Mouse (Mus musculus): ENCODE measurements around the gene Insyn1. TPM values are rescaled to one million over a fixed set of nuclear protein-coding genes. Genes with fewer than 3 reads are reported as not detected.
A peak's percentile ranks its signal among the peaks of the same experiment; 100 is the strongest.

Gene Insyn1
- polyA plus RNA-seq, 1 experiment from 2014 or later = 2.1 TPM

- Histone ChIP-seq H3K27me3 (ENCODE audit: control insufficient read depth, insufficient read depth, low read length) (peaks cover 5% of the 10 kb centered on the region; the same call in 1 of the 2 replicates), H3K4me1 (ENCODE audit: control insufficient read depth, insufficient read depth, low read length) (peaks cover 7% of the 10 kb centered on the region), H3K4me3 (ENCODE audit: low read depth, low read length) (no peak overlapping the region), H3K27ac (replicated peaks; ENCODE audit: low read depth, low read length) (no peak overlapping the region), H3K36me3 (replicated peaks; ENCODE audit: control insufficient read depth, insufficient read depth, low read depth, low read length) (no peaks in the 10 kb centered on the region), H3K9me3 (replicated peaks; ENCODE audit: control insufficient read depth, low read length) (no peaks in the 10 kb centered on the region), H3K4me2 (ENCODE audit: low read depth, low read length) (peak overlapping the region; percentile 99; the same call in 1 of the 2 replicates), H3K9ac (replicated peaks; ENCODE audit: low read length) (no peak overlapping the region)
- WGBS = 51% methylated on average over 2 of the region's 2 CpGs
- no peak for DNase-seq (ENCODE audit: low spot score)
- ATAC-seq (replicated peaks; ENCODE audit: insufficient number of reproducible peaks, low FRiP score, low TSS enrichment, low read depth) = no peak
Measured at GRCm38 (mm10) chr9:58490391-58490790, 2.0 kb downstream of the Insyn1 start.

- H3K4me1 ChIP-seq (ENCODE audit: control insufficient read depth, insufficient read depth, low read length) = peaks cover 2% of the 10 kb centered on the region; the same call in 1 of the 2 replicates
- no peak overlapping the region for H3K9ac ChIP-seq (replicated peaks; ENCODE audit: low read length)
- H3K4me3 ChIP-seq (ENCODE audit: low read depth, low read length) = no peak overlapping the region
- H3K9me3 ChIP-seq (replicated peaks; ENCODE audit: control insufficient read depth, low read length) = no peaks in the 10 kb centered on the region
- H3K4me2 ChIP-seq (ENCODE audit: low read depth, low read length) = no peak overlapping the region
- 76% methylated on average over 2 of the region's 2 CpGs for WGBS
- H3K27ac ChIP-seq (replicated peaks; ENCODE audit: low read depth, low read length) = no peak overlapping the region
- DNase-seq (ENCODE audit: low spot score) = no peak
- ATAC-seq (replicated peaks; ENCODE audit: insufficient number of reproducible peaks, low FRiP score, low TSS enrichment, low read depth) = no peak
- no peaks in the 10 kb centered on the region for H3K27me3 ChIP-seq (ENCODE audit: control insufficient read depth, insufficient read depth, low read length)
- H3K36me3 ChIP-seq (replicated peaks; ENCODE audit: control insufficient read depth, insufficient read depth, low read depth, low read length) = no peaks in the 10 kb centered on the region
Measured at GRCm38 (mm10) chr9:58495035-58495434, 6.6 kb downstream of the Insyn1 start.

- Histone ChIP-seq H3K4me1 (ENCODE audit: control insufficient read depth, insufficient read depth, low read length) (no peaks in the 10 kb centered on the region), H3K27ac (replicated peaks; ENCODE audit: low read depth, low read length) (no peak overlapping the region), H3K9ac (replicated peaks; ENCODE audit: low read length) (no peak overlapping the region), H3K4me3 (ENCODE audit: low read depth, low read length) (no peak overlapping the region), H3K4me2 (ENCODE audit: low read depth, low read length) (no peak overlapping the region), H3K27me3 (ENCODE audit: control insufficient read depth, insufficient read depth, low read length) (no peaks in the 10 kb centered on the region), H3K9me3 (replicated peaks; ENCODE audit: control insufficient read depth, low read length) (no peaks in the 10 kb centered on the region), H3K36me3 (replicated peaks; ENCODE audit: control insufficient read depth, insufficient read depth, low read depth, low read length) (no peaks in the 10 kb centered on the region)
- ATAC-seq (replicated peaks; ENCODE audit: insufficient number of reproducible peaks, low FRiP score, low TSS enrichment, low read depth) (no peak), DNase-seq (ENCODE audit: low spot score) (no peak)
- 31% methylated on average over 4 of the region's 4 CpGs for WGBS
Measured at GRCm38 (mm10) chr9:58496470-58497182, 8.2 kb downstream of the Insyn1 start.

GRCm38 (mm10) chr9:58497942-58498341, 9.5 kb downstream of the Insyn1 start:
- DNase-seq (ENCODE audit: low spot score) (no peak), ATAC-seq (replicated peaks; ENCODE audit: insufficient number of reproducible peaks, low FRiP score, low TSS enrichment, low read depth) (no peak)
- Histone ChIP-seq H3K9ac (replicated peaks; ENCODE audit: low read length) (no peak overlapping the region), H3K4me1 (ENCODE audit: control insufficient read depth, insufficient read depth, low read length) (no peaks in the 10 kb centered on the region), H3K4me3 (ENCODE audit: low read depth, low read length) (no peak overlapping the region), H3K4me2 (ENCODE audit: low read depth, low read length) (no peak overlapping the region), H3K27ac (replicated peaks; ENCODE audit: low read depth, low read length) (no peak overlapping the region), H3K36me3 (replicated peaks; ENCODE audit: control insufficient read depth, insufficient read depth, low read depth, low read length) (no peaks in the 10 kb centered on the region), H3K9me3 (replicated peaks; ENCODE audit: control insufficient read depth, low read length) (no peaks in the 10 kb centered on the region), H3K27me3 (ENCODE audit: control insufficient read depth, insufficient read depth, low read length) (no peaks in the 10 kb centered on the region)
- 74% methylated on average over 4 of the region's 4 CpGs for WGBS

GRCm38 (mm10) chr9:58500946-58501345, 12.5 kb downstream of the Insyn1 start:
- ATAC-seq (replicated peaks; ENCODE audit: insufficient number of reproducible peaks, low FRiP score, low TSS enrichment, low read depth) (no peak), DNase-seq (ENCODE audit: low spot score) (no peak)
- Histone ChIP-seq H3K4me2 (ENCODE audit: low read depth, low read length) (no peak overlapping the region), H3K4me1 (ENCODE audit: control insufficient read depth, insufficient read depth, low read length) (no peaks in the 10 kb centered on the region), H3K27ac (replicated peaks; ENCODE audit: low read depth, low read length) (no peak overlapping the region), H3K36me3 (replicated peaks; ENCODE audit: control insufficient read depth, insufficient read depth, low read depth, low read length) (no peaks in the 10 kb centered on the region), H3K9ac (replicated peaks; ENCODE audit: low read length) (no peak overlapping the region), H3K27me3 (ENCODE audit: control insufficient read depth, insufficient read depth, low read length) (no peaks in the 10 kb centered on the region), H3K4me3 (ENCODE audit: low read depth, low read length) (no peak overlapping the region), H3K9me3 (replicated peaks; ENCODE audit: control insufficient read depth, low read length) (no peaks in the 10 kb centered on the region)
- 84% methylated on average over 5 of the region's 5 CpGs for WGBS

GRCm38 (mm10) chr9:58507216-58508005, 19.0 kb downstream of the Insyn1 start:
- Histone ChIP-seq H3K27me3 (ENCODE audit: control insufficient read depth, insufficient read depth, low read length) (no peaks in the 10 kb centered on the region), H3K4me1 (ENCODE audit: control insufficient read depth, insufficient read depth, low read length) (no peaks in the 10 kb centered on the region), H3K9me3 (replicated peaks; ENCODE audit: control insufficient read depth, low read length) (no peaks in the 10 kb centered on the region), H3K4me3 (ENCODE audit: low read depth, low read length) (no peak overlapping the region), H3K36me3 (replicated peaks; ENCODE audit: control insufficient read depth, insufficient read depth, low read depth, low read length) (no peaks in the 10 kb centered on the region), H3K27ac (replicated peaks; ENCODE audit: low read depth, low read length) (no peak overlapping the region), H3K9ac (replicated peaks; ENCODE audit: low read length) (no peak overlapping the region), H3K4me2 (ENCODE audit: low read depth, low read length) (no peak overlapping the region)
- ATAC-seq (replicated peaks; ENCODE audit: insufficient number of reproducible peaks, low FRiP score, low TSS enrichment, low read depth) = no peak
- WGBS = 85% methylated on average over 8 of the region's 8 CpGs
- no peak for DNase-seq (ENCODE audit: low spot score)

- ATAC-seq (replicated peaks; ENCODE audit: insufficient number of reproducible peaks, low FRiP score, low TSS enrichment, low read depth) = no peak
- H3K9ac ChIP-seq (replicated peaks; ENCODE audit: low read length) = no peak overlapping the region
- no peaks in the 10 kb centered on the region for H3K9me3 ChIP-seq (replicated peaks; ENCODE audit: control insufficient read depth, low read length)
- no peak overlapping the region for H3K4me2 ChIP-seq (ENCODE audit: low read depth, low read length)
- H3K4me3 ChIP-seq (ENCODE audit: low read depth, low read length) = no peak overlapping the region
- no peaks in the 10 kb centered on the region for H3K27me3 ChIP-seq (ENCODE audit: control insufficient read depth, insufficient read depth, low read length)
- DNase-seq (ENCODE audit: low spot score) = no peak
- no peaks in the 10 kb centered on the region for H3K36me3 ChIP-seq (replicated peaks; ENCODE audit: control insufficient read depth, insufficient read depth, low read depth, low read length)
- H3K4me1 ChIP-seq (ENCODE audit: control insufficient read depth, insufficient read depth, low read length) = no peaks in the 10 kb centered on the region
- WGBS = 88% methylated on average over 5 of the region's 5 CpGs
- H3K27ac ChIP-seq (replicated peaks; ENCODE audit: low read depth, low read length) = no peak overlapping the region
Measured at GRCm38 (mm10) chr9:58510452-58510851, 22.0 kb downstream of the Insyn1 start.

GRCm38 (mm10) chr9:58513749-58514148, 25.3 kb downstream of the Insyn1 start:
- ATAC-seq (replicated peaks; ENCODE audit: insufficient number of reproducible peaks, low FRiP score, low TSS enrichment, low read depth) = no peak
- Histone ChIP-seq H3K9ac (replicated peaks; ENCODE audit: low read length) (no peak overlapping the region), H3K27ac (replicated peaks; ENCODE audit: low read depth, low read length) (no peak overlapping the region), H3K9me3 (replicated peaks; ENCODE audit: control insufficient read depth, low read length) (no peaks in the 10 kb centered on the region), H3K4me1 (ENCODE audit: control insufficient read depth, insufficient read depth, low read length) (0 out of 2 replicates have a peak, but pooled peaks cover 2% of the 10 kb centered on the region), H3K36me3 (replicated peaks; ENCODE audit: control insufficient read depth, insufficient read depth, low read depth, low read length) (no peaks in the 10 kb centered on the region), H3K4me2 (ENCODE audit: low read depth, low read length) (no peak overlapping the region), H3K27me3 (ENCODE audit: control insufficient read depth, insufficient read depth, low read length) (no peaks in the 10 kb centered on the region), H3K4me3 (ENCODE audit: low read depth, low read length) (no peak overlapping the region)
- WGBS = 39% methylated on average over 5 of the region's 5 CpGs
- no peak for DNase-seq (ENCODE audit: low spot score)

All from embryonic facial prominence, embryonic 11.5 days (tissue).